Mouse (Mus musculus) hindlimb bud, embryonic 11.5 days (tissue): ENCODE measurements around the gene Zic1.

Experiments
- DNase-seq: peaks from one replicate; pipeline ENCODE4 v3.0.0-alpha.2; 2012; ENCODE audit warnings: low read depth, low spot score; ENCODE audit errors: extremely low spot score

Gene Zic1

GRCm38 (mm10) chr9:91369293-91369991, 3.8 kb upstream of the Zic1 start:
- no peak for DNase-seq

DNA sequence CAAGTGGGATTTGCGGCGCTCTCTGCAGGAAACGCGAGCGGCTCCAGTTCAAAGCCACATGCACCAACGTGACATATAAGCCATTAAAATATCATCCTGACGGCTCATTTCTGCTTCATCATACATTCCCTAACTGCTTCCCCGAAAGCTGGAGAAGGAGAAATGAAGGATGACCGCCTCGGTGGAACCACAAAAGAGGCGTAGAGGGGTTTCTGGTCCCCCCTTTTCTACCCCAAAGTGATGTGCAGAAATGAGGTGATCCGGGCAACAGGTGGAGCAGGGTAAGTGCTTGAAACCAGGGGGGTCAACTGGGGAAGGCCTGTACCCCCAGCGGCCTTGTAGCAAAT, 3.3 kb upstream of the Zic1 start:
- no peak for DNase-seq

- no peak for DNase-seq
Observed at GRCm38 (mm10) chr9:91368150-91368549, 2.5 kb upstream of the Zic1 start.

GRCm38 (mm10) chr9:91366999-91367811, 1.6 kb upstream of the Zic1 start:
- no peak for DNase-seq

GRCm38 (mm10) chr9:91366226-91366998, 802 bp upstream of the Zic1 start:
- no peak for DNase-seq

DNA sequence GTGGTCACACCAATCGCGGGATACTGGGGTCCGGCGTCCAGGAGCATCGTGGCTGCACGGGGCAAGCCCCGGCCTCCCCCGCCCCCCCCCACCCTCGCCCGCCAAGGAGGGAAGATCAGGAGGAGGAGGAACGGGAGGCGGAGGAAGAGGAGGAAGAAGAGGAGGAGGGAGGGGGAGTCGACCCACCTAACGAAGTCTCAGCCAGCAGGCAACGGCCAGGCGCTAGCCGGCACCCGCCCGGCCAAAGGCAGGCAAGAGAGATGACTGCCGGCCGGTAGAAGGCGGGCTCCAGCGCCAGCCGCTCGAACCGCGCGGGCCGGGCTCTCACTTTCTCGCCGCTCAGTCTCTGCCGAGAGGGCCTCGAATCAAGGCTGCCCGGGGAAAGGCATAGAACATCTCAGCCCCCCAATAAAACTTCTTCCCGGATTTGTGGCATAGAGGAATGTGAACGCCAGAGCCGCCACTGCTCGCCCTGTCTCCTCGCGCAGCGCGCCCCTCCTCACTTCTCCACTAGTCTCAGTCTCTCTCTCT, 574 bp downstream of the Zic1 start:
- no peak for DNase-seq

GRCm38 (mm10) chr9:91364127-91364970, 1.3 kb downstream of the Zic1 start:
- no peak for DNase-seq

- DNase-seq: no peak
Observed at GRCm38 (mm10) chr9:91363814-91364126, 1.8 kb downstream of the Zic1 start.

GRCm38 (mm10) chr9:91363011-91363730, 2.4 kb downstream of the Zic1 start:
- no peak for DNase-seq

DNA sequence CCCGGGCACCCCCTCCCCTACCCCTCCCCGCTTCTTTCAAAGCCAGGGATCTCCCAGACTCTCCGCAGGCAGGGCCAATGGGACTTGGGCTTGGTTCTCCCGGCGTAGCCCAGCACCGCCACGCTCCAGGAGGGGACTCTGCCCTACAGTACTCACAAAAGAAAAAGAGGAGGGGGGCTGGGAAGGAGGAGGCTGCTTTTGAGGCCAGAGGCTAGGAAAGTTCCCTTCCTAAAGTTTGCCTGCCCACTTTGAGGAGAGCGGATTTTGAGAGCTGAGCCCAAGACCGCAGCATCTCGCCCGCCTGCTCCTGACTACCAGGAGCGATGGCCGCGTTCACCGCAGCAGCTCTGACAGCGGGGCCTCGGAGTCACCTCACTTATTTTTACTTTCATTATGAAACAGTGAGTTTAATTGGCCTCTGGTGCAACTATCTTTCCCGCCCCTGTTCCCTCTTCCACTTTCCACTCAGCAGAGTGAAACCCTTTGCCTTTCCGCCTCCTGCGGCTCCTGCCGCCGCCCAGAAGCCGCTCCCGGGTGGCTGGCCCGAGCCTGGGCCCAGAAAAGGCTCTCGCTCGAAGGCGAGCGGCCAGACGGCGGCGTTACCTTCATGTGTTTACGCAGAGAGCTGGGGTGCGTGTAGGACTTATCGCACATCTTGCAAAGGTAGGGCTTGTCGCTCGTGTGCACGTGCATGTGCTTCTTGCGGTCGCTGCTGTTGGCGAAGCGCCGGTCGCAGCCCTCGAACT, 3.6 kb downstream of the Zic1 start, which contains the start of gene Zic4:
Gene Zic4 (plus strand): TSS at position 558 of the 746 bp plus-strand sequence.
- DNase-seq: no peak

- DNase-seq: no peak
Observed at GRCm38 (mm10) chr9:91361033-91361855, 4.4 kb downstream of the Zic1 start.

GRCm38 (mm10) chr9:91360151-91361032, 5.2 kb downstream of the Zic1 start:
- no peak for DNase-seq

DNA sequence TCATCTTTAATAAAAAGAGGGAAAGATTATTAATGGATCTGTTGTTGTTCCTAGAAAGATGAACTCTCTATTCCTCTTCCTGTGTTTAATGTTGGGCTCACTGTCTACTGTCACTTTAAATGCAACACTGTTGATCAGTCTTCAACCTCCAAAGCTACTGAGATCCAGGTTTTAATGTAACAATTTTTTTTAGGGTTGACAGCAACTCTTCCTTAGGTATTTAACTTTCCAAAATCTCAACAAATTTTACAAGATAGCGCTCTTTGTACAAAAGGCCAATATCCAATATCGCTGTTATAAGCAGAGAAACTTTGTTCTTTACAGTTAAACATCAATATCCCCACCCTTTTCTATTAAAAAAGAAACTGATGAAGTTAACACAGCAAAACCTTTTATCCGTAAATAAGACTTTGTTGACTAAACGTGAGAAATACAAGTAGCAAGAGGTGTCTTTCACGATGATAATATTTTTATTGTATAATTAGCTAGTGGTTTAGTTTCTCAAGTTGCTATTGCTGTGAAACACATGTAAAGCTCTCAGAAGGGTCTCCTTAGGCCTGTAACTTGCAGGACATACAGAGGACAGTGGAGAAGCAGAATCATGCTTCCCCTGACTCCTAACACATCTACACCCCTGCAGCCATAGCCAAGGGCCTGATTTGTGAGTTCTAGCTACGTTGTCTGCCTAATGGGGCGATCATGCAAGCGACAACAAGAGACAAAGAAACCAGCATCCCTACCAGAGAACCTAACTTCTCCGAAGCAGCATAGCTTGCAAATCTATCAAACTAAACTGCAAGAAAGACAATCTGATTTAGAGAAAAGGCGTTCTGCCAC, 6.5 kb downstream of the Zic1 start:
- DNase-seq: no peak

DNA sequence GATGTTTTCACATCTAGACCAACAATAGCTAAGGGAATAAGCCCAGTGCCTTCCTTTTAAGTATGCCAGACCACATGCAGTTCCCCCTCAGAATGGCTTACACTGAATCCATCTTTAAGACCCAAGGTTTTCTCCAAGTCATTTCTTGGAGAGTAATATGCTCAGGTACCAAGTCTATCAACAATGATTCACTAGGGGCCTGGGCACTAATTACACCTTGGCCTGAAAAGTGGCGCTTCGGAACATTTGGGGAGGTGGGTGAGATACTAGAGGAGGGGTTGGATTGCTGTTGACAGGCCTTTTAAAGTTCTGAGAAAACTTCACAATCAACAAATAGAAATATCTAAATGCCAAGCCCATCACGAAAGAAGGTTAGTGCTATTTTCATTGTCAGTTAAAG, 8.3 kb downstream of the Zic1 start:
- DNase-seq: no peak

- DNase-seq: no peak
Observed at GRCm38 (mm10) chr9:91356353-91356740, 9.3 kb downstream of the Zic1 start.

GRCm38 (mm10) chr9:91355629-91356352, 9.8 kb downstream of the Zic1 start:
- no peak for DNase-seq
